Mouse (Mus musculus) midbrain, embryonic 13.5 days (tissue): ENCODE results near the gene Mrpl54. TPM values are rescaled to one million over a fixed set of nuclear protein-coding genes. Genes with fewer than 3 reads are reported as not detected.

Source experiments
- ATAC-seq: fragments of 200-750 bp; cut with Nextera tagmentation; 2 replicates; pipeline ENCODE4 v1.8.0; 2017; ENCODE audit warnings: mild to moderate bottlenecking, moderate TSS enrichment, moderate library complexity
- H3K27ac ChIP-seq: fragments of 300-500 bp; sonication (generic); 2 replicates; pipeline ENCODE4 v1.5.1; 2015; ENCODE audit warnings: inconsistent platforms, mild to moderate bottlenecking, moderate library complexity
- H3K27me3 ChIP-seq: fragments of 300-500 bp; sonication (generic); 2 replicates; pipeline ENCODE4 v1.6.1; 2015; ENCODE audit warnings: mild to moderate bottlenecking, inconsistent platforms
- H3K36me3 ChIP-seq: fragments of 300-500 bp; sonication (generic); 2 replicates; pipeline ENCODE4 v1.6.1; 2015; ENCODE audit warnings: mild to moderate bottlenecking, inconsistent platforms
- H3K4me1 ChIP-seq: fragments of 300-500 bp; sonication (generic); replicated peaks from 2 replicates; pipeline ENCODE4 v1.6.1; 2015; ENCODE audit warnings: inconsistent platforms
- H3K4me2 ChIP-seq: fragments of 300-500 bp; sonication (generic); replicated peaks from 2 replicates; pipeline ENCODE4 v1.6.1; 2015; ENCODE audit warnings: moderate library complexity, mild to moderate bottlenecking, inconsistent platforms
- H3K4me3 ChIP-seq: fragments of 300-500 bp; sonication (generic); replicated peaks from 2 replicates; pipeline ENCODE4 v1.5.1; 2015; ENCODE audit warnings: mild to moderate bottlenecking, inconsistent platforms
- H3K9ac ChIP-seq: fragments of 300-500 bp; sonication (generic); replicated peaks from 2 replicates; pipeline ENCODE4 v1.6.1; 2015; ENCODE audit warnings: mild to moderate bottlenecking, inconsistent platforms
- H3K9me3 ChIP-seq: fragments of 300-500 bp; sonication (generic); 2 replicates; pipeline ENCODE4 v1.6.1; 2016; ENCODE audit warnings: mild to moderate bottlenecking, inconsistent platforms
- WGBS: fragments of 180-500 bp; shearing (Covaris S2); methylation state at CpG from one replicate; pipeline ENCODE4 v1.1.7; 2015; 5-methylcytosine and 5-hydroxymethylcytosine counted together
- polyA plus RNA-seq: library from polyadenylated mRNA; unstranded; fragments of >200 nt; fragmentation: Nextera tagmentation; extraction: Ambion mirVana; gene quantifications from 2 replicates; pipeline ENCODE4 v1.2.1, GENCODE M21; 2015

Mrpl54 gene
- polyA plus RNA-seq, 1 experiment from 2014 or later: 138 TPM

GRCm38 (mm10) chr10:81279496-81279895, 12.8 kb upstream of the Mrpl54 start:
- Histone ChIP-seq H3K4me2 (no peak overlapping the region), H3K9ac (no peak overlapping the region), H3K4me3 (no peak overlapping the region), H3K27me3 (peaks cover 13% of the 10 kb centered on the region), H3K4me1 (0 out of 2 replicates have a peak, but pooled peaks cover 2% of the 10 kb centered on the region), H3K9me3 (no peaks in the 10 kb centered on the region), H3K27ac (no peak overlapping the region), H3K36me3 (no peaks in the 10 kb centered on the region)
- WGBS: 51% methylated on average over 10 of the region's 10 CpGs
- no peak for ATAC-seq

- Histone ChIP-seq H3K4me2 (no peak overlapping the region), H3K9me3 (no peaks in the 10 kb centered on the region), H3K4me1 (no peaks in the 10 kb centered on the region), H3K27ac (no peak overlapping the region), H3K9ac (no peak overlapping the region), H3K36me3 (peaks cover 11% of the 10 kb centered on the region), H3K4me3 (no peak overlapping the region), H3K27me3 (no peaks in the 10 kb centered on the region)
- no peak for ATAC-seq
- 81% methylated on average over 22 of the region's 22 CpGs for WGBS
Observed at GRCm38 (mm10) chr10:81277676-81278075, 10.9 kb upstream of the Mrpl54 start.

GRCm38 (mm10) chr10:81273842-81274241, 7.1 kb upstream of the Mrpl54 start:
- Histone ChIP-seq H3K27me3 (no peaks in the 10 kb centered on the region), H3K9me3 (no peaks in the 10 kb centered on the region), H3K4me1 (peaks cover 4% of the 10 kb centered on the region), H3K9ac (no peak overlapping the region), H3K27ac (no peak overlapping the region), H3K4me3 (no peak overlapping the region), H3K4me2 (no peak overlapping the region), H3K36me3 (peaks cover 31% of the 10 kb centered on the region)
- no peak for ATAC-seq
- 96% methylated on average over 19 of the region's 19 CpGs for WGBS

- Histone ChIP-seq H3K9ac (no peak overlapping the region), H3K4me3 (no peak overlapping the region), H3K9me3 (no peaks in the 10 kb centered on the region), H3K36me3 (peaks cover 31% of the 10 kb centered on the region), H3K27me3 (no peaks in the 10 kb centered on the region), H3K4me2 (no peak overlapping the region), H3K27ac (no peak overlapping the region), H3K4me1 (peaks cover 16% of the 10 kb centered on the region)
- no peak for ATAC-seq
- 93% methylated on average over 21 of the region's 21 CpGs for WGBS
Observed at GRCm38 (mm10) chr10:81272356-81272755, 5.6 kb upstream of the Mrpl54 start.

GRCm38 (mm10) chr10:81268643-81269412, 2.1 kb upstream of the Mrpl54 start:
- Histone ChIP-seq H3K27ac (no peak overlapping the region), H3K4me3 (peak overlapping the region; percentile 70), H3K4me1 (peaks cover 27% of the 10 kb centered on the region), H3K36me3 (peaks cover 48% of the 10 kb centered on the region), H3K9ac (peak overlapping the region; percentile 84), H3K27me3 (no peaks in the 10 kb centered on the region), H3K4me2 (peak overlapping the region; percentile 85), H3K9me3 (no peaks in the 10 kb centered on the region)
- no peak for ATAC-seq
- 81% methylated on average over 16 of the region's 16 CpGs for WGBS

GRCm38 (mm10) chr10:81268056-81268455, 1.3 kb upstream of the Mrpl54 start:
- H3K4me3 ChIP-seq: peak overlapping the region; percentile 70
- no peak overlapping the region for H3K27ac ChIP-seq
- 4% methylated on average over 23 of the region's 23 CpGs for WGBS
- H3K9ac ChIP-seq: peak overlapping the region; percentile 84
- H3K4me1 ChIP-seq: peaks cover 27% of the 10 kb centered on the region
- peak; percentile 41 for ATAC-seq
- H3K27me3 ChIP-seq: no peaks in the 10 kb centered on the region
- H3K9me3 ChIP-seq: no peaks in the 10 kb centered on the region
- H3K4me2 ChIP-seq: peak overlapping the region; percentile 85
- peaks cover 49% of the 10 kb centered on the region for H3K36me3 ChIP-seq

GRCm38 (mm10) chr10:81265540-81265939, 1.2 kb downstream of the Mrpl54 start:
- H3K36me3 ChIP-seq: peaks cover 40% of the 10 kb centered on the region

GRCm38 (mm10) chr10:81261025-81261424, 5.7 kb downstream of the Mrpl54 start:
- H3K9me3 ChIP-seq: 0 out of 2 replicates have a peak, but pooled peaks cover 7% of the 10 kb centered on the region
- ATAC-seq: no peak
- H3K4me3 ChIP-seq: no peak overlapping the region
- H3K27me3 ChIP-seq: peaks cover 46% of the 10 kb centered on the region
- no peak overlapping the region for H3K9ac ChIP-seq
- H3K27ac ChIP-seq: no peak overlapping the region
- peaks cover 42% of the 10 kb centered on the region for H3K36me3 ChIP-seq
- no peak overlapping the region for H3K4me2 ChIP-seq
- 95% methylated on average over 4 of the region's 4 CpGs for WGBS
- peaks cover 34% of the 10 kb centered on the region for H3K4me1 ChIP-seq

More at GRCm38 (mm10) chr10:81265540-81265939, 1.2 kb downstream of the Mrpl54 start:
- Histone ChIP-seq H3K27ac (no peak overlapping the region), H3K27me3 (peaks cover 3% of the 10 kb centered on the region; the same call in 1 of the 2 replicates), H3K9ac (peak overlapping the region; percentile 75), H3K4me1 (peaks cover 27% of the 10 kb centered on the region), H3K4me2 (peak overlapping the region; percentile 60), H3K9me3 (0 out of 2 replicates have a peak, but pooled peaks cover 5% of the 10 kb centered on the region), H3K4me3 (peak overlapping the region; percentile 66)
- 95% methylated on average over 8 of the region's 8 CpGs for WGBS
- peak; percentile 0; the same call in 1 of the 2 replicates for ATAC-seq

- 0 out of 2 replicates have a peak, but pooled peaks cover 7% of the 10 kb centered on the region for H3K9me3 ChIP-seq
- 42% methylated on average over 21 of the region's 21 CpGs for WGBS
- peaks cover 54% of the 10 kb centered on the region for H3K27me3 ChIP-seq
- ATAC-seq: peak; percentile 7; the same call in 1 of the 2 replicates
- H3K4me2 ChIP-seq: no peak overlapping the region
- H3K4me1 ChIP-seq: peaks cover 26% of the 10 kb centered on the region
- H3K9ac ChIP-seq: 0 out of 2 replicates have a peak overlapping the region, but pooled peaks have one; percentile 6
- no peak overlapping the region for H3K4me3 ChIP-seq
- no peak overlapping the region for H3K27ac ChIP-seq
- peaks cover 30% of the 10 kb centered on the region for H3K36me3 ChIP-seq
Observed at GRCm38 (mm10) chr10:81259225-81259884, 7.4 kb downstream of the Mrpl54 start.

- WGBS: 2% methylated on average over 62 of the region's 62 CpGs
- H3K4me3 ChIP-seq: peak overlapping the region; percentile 45
- no peak overlapping the region for H3K27ac ChIP-seq
- H3K4me1 ChIP-seq: peaks cover 35% of the 10 kb centered on the region
- 0 out of 2 replicates have a peak, but pooled peaks cover 7% of the 10 kb centered on the region for H3K9me3 ChIP-seq
- H3K4me2 ChIP-seq: peak overlapping the region; percentile 76
- H3K9ac ChIP-seq: peak overlapping the region; percentile 62
- peaks cover 72% of the 10 kb centered on the region for H3K27me3 ChIP-seq
- ATAC-seq: 0 out of 2 replicates have a peak, but pooled peaks have one; percentile 21
- peaks cover 12% of the 10 kb centered on the region for H3K36me3 ChIP-seq
Observed at GRCm38 (mm10) chr10:81257158-81258039, 9.3 kb downstream of the Mrpl54 start.

- Histone ChIP-seq H3K36me3 (peaks cover 3% of the 10 kb centered on the region; the same call in 1 of the 2 replicates), H3K9me3 (no peaks in the 10 kb centered on the region), H3K27me3 (peaks cover 85% of the 10 kb centered on the region), H3K4me2 (no peak overlapping the region), H3K4me1 (peaks cover 35% of the 10 kb centered on the region), H3K4me3 (no peak overlapping the region), H3K9ac (no peak overlapping the region), H3K27ac (no peak overlapping the region)
- WGBS: 74% methylated on average over 1 of the region's 1 CpGs
- no peak for ATAC-seq
Observed at GRCm38 (mm10) chr10:81254886-81255285, 11.8 kb downstream of the Mrpl54 start.
